Mouse (Mus musculus) gastrocnemius, postnatal 4 days (tissue): Measurements from ENCODE around the gene Tmem201. TPM values are rescaled to one million over a fixed set of nuclear protein-coding genes. Genes with fewer than 3 reads are reported as not detected.

Experiments used
- DNase-seq, 2 experiments: peaks; one replicate each; pipeline ENCODE4 v3.0.0; 2021 to 2022; ENCODE audit warnings: low spot score in 2 of 2, mixed read lengths in 2 of 2
- total RNA-seq, 2 experiments: library from RNA; stranded (reverse); gene quantifications; 2 replicates each; pipeline ENCODE4 v1.2.3; 2021

Tmem201 gene
- total RNA-seq, 2 experiments from 2014 or later: 60.5 to 67.7 TPM

GRCm38 (mm10) chr4:149688861-149689260 lies 49.0 kb downstream of the Tmem201 start:
- no peak for DNase-seq

GRCm38 (mm10) chr4:149684841-149685623 lies 52.8 kb downstream of the Tmem201 start:
- DNase-seq: no peak

- no peak for DNase-seq
Measured at GRCm38 (mm10) chr4:149683875-149684274, 54.0 kb downstream of the Tmem201 start.

- no peak for DNase-seq
Measured at GRCm38 (mm10) chr4:149679056-149679770, 58.6 kb downstream of the Tmem201 start.

- DNase-seq: no peak
Measured at GRCm38 (mm10) chr4:149678006-149678405, 59.8 kb downstream of the Tmem201 start.

GRCm38 (mm10) chr4:149675378-149676261 lies 62.2 kb downstream of the Tmem201 start:
- peak; percentile 78 to 83 for DNase-seq

- DNase-seq: no peak
Measured at GRCm38 (mm10) chr4:149674814-149675377, 62.9 kb downstream of the Tmem201 start.

- DNase-seq: no peak
Measured at GRCm38 (mm10) chr4:149672747-149673146, 65.1 kb downstream of the Tmem201 start.

GRCm38 (mm10) chr4:149671175-149671574 lies 66.7 kb downstream of the Tmem201 start:
- no peak for DNase-seq

GRCm38 (mm10) chr4:149665692-149666090 lies 72.2 kb downstream of the Tmem201 start:
- DNase-seq: no peak

Other genes starting within 250 kb of the Tmem201 start
- 100 to 1,000 TPM in 1 of 2 experiments, 10 to 100 TPM in 1; 93.5 to 100 TPM for gene Ctnnbip1, start 219.8 kb downstream of the Tmem201 start, total RNA-seq
- 10 to 100 TPM; 78.9 to 80.6 TPM for gene Clstn1, start 151.6 kb downstream of the Tmem201 start, total RNA-seq
- 10 to 100 TPM in 1 of 2 experiments, 1 to 10 TPM in 1; 8.7 to 11.7 TPM for gene Pik3cd, start 35.5 kb downstream of the Tmem201 start, total RNA-seq
- 1 to 10 TPM; 5.8 to 9.0 TPM for gene Slc25a33, start 36.2 kb upstream of the Tmem201 start, total RNA-seq
- gene Spsb1, start 217.0 kb upstream of the Tmem201 start, total RNA-seq: 10 to 100 TPM; 22.5 to 28.0 TPM